Mouse (Mus musculus): Measurements from ENCODE around the gene Naaladl2. TPM values are rescaled to one million over a fixed set of nuclear protein-coding genes. Genes with fewer than 3 reads are reported as not detected.

The Naaladl2 gene
- total and polyA plus RNA-seq, 3 experiments: 0.13 TPM; not detected in 2

DNA sequence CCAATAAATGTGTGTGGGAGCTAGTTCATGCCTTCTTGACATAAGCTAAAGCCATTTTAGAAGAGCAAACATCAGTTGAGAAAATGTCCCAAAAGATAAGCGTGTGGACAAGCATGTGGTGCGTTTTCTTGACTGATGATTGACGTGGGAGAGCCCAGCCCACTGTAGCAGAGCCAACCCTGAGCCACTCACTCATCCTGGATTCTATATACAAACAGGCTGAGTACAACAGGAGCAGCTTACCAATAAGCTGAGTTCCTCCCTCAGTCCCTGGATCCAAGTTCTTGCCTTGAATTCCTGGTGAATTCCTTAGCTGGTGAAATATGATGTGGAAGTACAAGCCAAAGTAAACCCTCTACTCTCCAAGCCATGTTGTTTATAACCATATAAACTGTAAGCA, 395.0 kb downstream of the Naaladl2 start:
- Histone ChIP-seq H3K27ac (ENCODE audit: insufficient read depth, low read depth) (no peak overlapping the region), H3K9ac (ENCODE audit: insufficient read depth, low read depth) (no peak overlapping the region), H3K4me2 (ENCODE audit: insufficient read depth, low read depth, poor library complexity, severe bottlenecking) (no peak overlapping the region), H3K4me3 (replicated peaks in 1 of 3; ENCODE audit: low read depth in 2 of 3, low read length in 2 of 3, poor library complexity in 1 of 3) (no peak overlapping the region), H3K4me1 (ENCODE audit: control insufficient read depth in 1 of 2, insufficient read depth in 2 of 2) (no peaks in the 10 kb centered on the region), H3K36me3 (replicated peaks in 1 of 2; ENCODE audit: control insufficient read depth in 1 of 2, insufficient read depth in 1 of 2, low read length in 1 of 2) (no peaks in the 10 kb centered on the region), H3K27me3 (replicated peaks) (no peaks in the 10 kb centered on the region), H3K9me3 (replicated peaks; ENCODE audit: low read length) (peaks cover 22% of the 10 kb centered on the region), H3K79me2 (replicated peaks; ENCODE audit: control insufficient read depth, extremely low read depth, insufficient read depth, poor library complexity, severe bottlenecking) (no peaks in the 10 kb centered on the region)
- in situ Hi-C loops (cut with MboI; ENCODE audit: low pct_ligation_motif_present, low pct_unique_long_range_greater_than_20kb, low sequenced_read_pairs) (no loop called here), dilution Hi-C loops (cut with MboI; ENCODE audit: extremely low pct_ligation_motif_present, extremely low pct_unique_long_range_greater_than_20kb, low sequenced_read_pairs) (no loop called here)
- TF ChIP-seq NRF1 (IDR thresholded peaks at IDR 0.05; ENCODE audit: low read depth, low read length) (no peak), ETS1 (conservative IDR thresholded peaks at IDR 0.05; ENCODE audit: low read depth, low read length) (no peak), ZKSCAN1 (IDR thresholded peaks at IDR 0.05; ENCODE audit: borderline replicate concordance, low read depth, low read length) (no peak), PAX5 (IDR thresholded peaks at IDR 0.05; ENCODE audit: low read length) (no peak), HCFC1 (IDR thresholded peaks at IDR 0.05; ENCODE audit: low read depth, low read length) (no peak)
- DNase-seq (ENCODE audit: extremely low read depth): no peak

DNA sequence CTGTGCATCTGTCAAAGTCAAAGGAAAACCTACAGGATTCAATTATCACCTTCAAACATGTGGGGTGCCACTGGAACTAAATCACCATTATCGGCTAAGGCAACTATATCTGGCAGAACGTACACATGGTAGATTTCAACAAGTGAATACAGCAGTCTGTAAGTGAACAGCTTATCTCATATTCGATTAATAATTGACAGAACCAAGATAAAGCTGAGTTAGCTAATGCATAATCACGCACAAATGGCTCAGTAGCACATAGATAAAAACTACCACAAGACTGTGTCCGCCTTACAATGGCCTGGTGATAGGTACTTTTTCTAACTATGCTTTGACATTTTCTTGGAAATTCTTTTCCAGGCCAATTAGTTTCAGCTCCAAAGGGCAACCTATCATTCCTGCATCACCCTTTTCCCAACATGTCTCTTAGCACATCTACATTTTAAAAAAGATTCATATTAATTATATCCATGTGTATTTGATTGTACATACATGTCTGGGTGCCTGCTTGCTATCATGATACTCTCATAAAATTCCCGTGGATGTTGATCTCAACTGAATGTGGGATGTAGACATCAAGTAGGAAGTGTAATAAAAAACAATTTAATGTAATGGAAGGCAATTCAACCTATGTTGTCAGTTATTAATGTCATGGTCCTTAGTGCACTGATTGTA, 396.7 kb downstream of the Naaladl2 start:
- DNase-seq (ENCODE audit: extremely low read depth): no peak
- in situ Hi-C loops (cut with MboI; ENCODE audit: low pct_ligation_motif_present, low pct_unique_long_range_greater_than_20kb, low sequenced_read_pairs): no loop called here
- no peak overlapping the region for H3K27ac ChIP-seq (ENCODE audit: insufficient read depth, low read depth)
- H3K9ac ChIP-seq (ENCODE audit: insufficient read depth, low read depth): no peak overlapping the region
- H3K36me3 ChIP-seq (replicated peaks in 1 of 2; ENCODE audit: control insufficient read depth in 1 of 2, insufficient read depth in 1 of 2, low read length in 1 of 2): no peaks in the 10 kb centered on the region
- H3K79me2 ChIP-seq (replicated peaks; ENCODE audit: control insufficient read depth, extremely low read depth, insufficient read depth, poor library complexity, severe bottlenecking): no peaks in the 10 kb centered on the region
- peaks cover 25% of the 10 kb centered on the region for H3K9me3 ChIP-seq (replicated peaks; ENCODE audit: low read length)
- no peaks in the 10 kb centered on the region for H3K27me3 ChIP-seq (replicated peaks)
- no peaks in the 10 kb centered on the region for H3K4me1 ChIP-seq (ENCODE audit: control insufficient read depth in 1 of 2, insufficient read depth in 2 of 2)
- H3K4me2 ChIP-seq (ENCODE audit: insufficient read depth, low read depth, poor library complexity, severe bottlenecking): no peak overlapping the region
- H3K4me3 ChIP-seq (replicated peaks in 1 of 3; ENCODE audit: low read depth in 2 of 3, low read length in 2 of 3, poor library complexity in 1 of 3): no peak overlapping the region
- dilution Hi-C loops (cut with MboI; ENCODE audit: extremely low pct_ligation_motif_present, extremely low pct_unique_long_range_greater_than_20kb, low sequenced_read_pairs): no loop called here
- TF ChIP-seq NRF1 (IDR thresholded peaks at IDR 0.05; ENCODE audit: low read depth, low read length) (no peak), MEF2A (IDR thresholded peaks at IDR 0.05; ENCODE audit: borderline replicate concordance, low read depth, low read length) (no peak), JUN (IDR thresholded peaks at IDR 0.05; ENCODE audit: insufficient read depth, low read depth, low read length) (no peak), CTCF (conservative IDR thresholded peaks at IDR 0.05 in 1 of 2, IDR thresholded peaks at IDR 0.05 in 1 of 2; ENCODE audit: low read depth in 2 of 2, low read length in 2 of 2) (no peak), MAX (IDR thresholded peaks at IDR 0.05; ENCODE audit: low read length) (no peak), ZMIZ1 (IDR thresholded peaks at IDR 0.05; ENCODE audit: low read depth, low read length) (no peak), KAT2A (IDR thresholded peaks at IDR 0.05; ENCODE audit: insufficient replicate concordance, low read length) (no peak), E2F4 (IDR thresholded peaks at IDR 0.05; ENCODE audit: insufficient replicate concordance, low read depth, low read length) (no peak), ZNF384 (IDR thresholded peaks at IDR 0.05; ENCODE audit: low read depth, low read length) (no peak), ZC3H11A (IDR thresholded peaks at IDR 0.05; ENCODE audit: low read depth, low read length) (no peak), SIN3A (IDR thresholded peaks at IDR 0.05; ENCODE audit: low read length) (no peak), RCOR1 (conservative IDR thresholded peaks at IDR 0.05; ENCODE audit: low read depth, low read length) (no peak), HCFC1 (IDR thresholded peaks at IDR 0.05; ENCODE audit: low read depth, low read length) (no peak), UBTF (IDR thresholded peaks at IDR 0.05; ENCODE audit: low read depth, low read length) (no peak), POLR2A (IDR thresholded peaks at IDR 0.05; ENCODE audit: low read depth, low read length) (no peak), MAFK (IDR thresholded peaks at IDR 0.05; ENCODE audit: insufficient replicate concordance, low read length) (no peak)

Data from CH12.LX (cell line).